ENCODE assay signal across 26 mouse cellular contexts in genomic region chr2:50524838-50525615, GRCm38 (mm10).
DNase-seq lines count a peak whose midpoint lies in the region; ATAC-seq and TF ChIP-seq lines count a peak whose summit lies in the region.
"Had no signal": no experiment of that assay in that cellular context is flagged by ENCODE, and none has a peak within 500 bp of the region (broad histone marks: within the 10 kb centered on the region; RNA-seq: fewer than 3 reads in every experiment).

No protein-coding gene starts in this region.

- no peak for ATAC-seq in forebrain, postnatal 0 days
- ATAC-seq: CD4-positive, CD25-positive, alpha-beta regulatory T cell, adult 4 months; forebrain, embryonic 15.5 days; intestine, postnatal 0 days had no signal

- peak; percentile 93 for TF ChIP-seq EP300 in MEL (IDR thresholded peaks at IDR 0.05; ENCODE audit: low read depth in 1 of 2, low read length in 2 of 2)

- TF ChIP-seq POLR2A in MEL (IDR thresholded peaks at IDR 0.05; ENCODE audit: control insufficient read depth in 1 of 2, insufficient read depth in 1 of 2, low read depth in 1 of 2, low read length in 2 of 2, poor library complexity in 1 of 2), result no peak

- no peak overlapping the region for H3K4me2 ChIP-seq in forebrain, postnatal 0 days (ENCODE audit: low read depth)
- H3K4me2 ChIP-seq: embryonic facial prominence, embryonic 12.5 days; embryonic facial prominence, embryonic 15.5 days; forebrain, embryonic 15.5 days; heart, embryonic 12.5 days; heart, embryonic 15.5 days; hindbrain, embryonic 15.5 days had no signal

- peaks cover 15 to 20% of the 10 kb centered on the region in 2 experiments for H3K4me1 ChIP-seq in MEL (ENCODE audit: control insufficient read depth in 1 of 2, insufficient read depth in 2 of 2, low read length in 2 of 2)
- H3K4me1 ChIP-seq in forebrain, postnatal 0 days (ENCODE audit: insufficient read depth), result no peaks in the 10 kb centered on the region
- H3K4me1 ChIP-seq: heart, embryonic 15.5 days had no signal

- H3K36me3 ChIP-seq in MEL (ENCODE audit: control insufficient read depth in 1 of 2, insufficient read depth in 2 of 2, low read length in 2 of 2), result peaks cover 0 to 18% of the 10 kb centered on the region in 2 experiments; a peak in 2 of 4 replicates
- no peaks in the 10 kb centered on the region for H3K36me3 ChIP-seq in forebrain, postnatal 0 days (ENCODE audit: insufficient read depth)
- H3K36me3 ChIP-seq: embryonic facial prominence, embryonic 12.5 days; embryonic facial prominence, embryonic 15.5 days; forebrain, embryonic 15.5 days; heart, embryonic 12.5 days; heart, embryonic 15.5 days; hindbrain, embryonic 15.5 days had no signal

- no peak overlapping the region for H3K4me3 ChIP-seq in MEL (ENCODE audit: control insufficient read depth in 1 of 2, insufficient read depth in 1 of 2, low read depth in 2 of 2, low read length in 2 of 2)
- H3K4me3 ChIP-seq in forebrain, postnatal 0 days (ENCODE audit: low read depth, low read length), result no peak overlapping the region
- H3K4me3 ChIP-seq: embryonic facial prominence, embryonic 12.5 days; embryonic facial prominence, embryonic 15.5 days; forebrain, embryonic 15.5 days; heart, embryonic 12.5 days; heart, embryonic 15.5 days; hindbrain, embryonic 15.5 days had no signal

- 90% methylated on average over 10 of the region's 10 CpGs for WGBS in forebrain, postnatal 0 days

- H3K9ac ChIP-seq in MEL (ENCODE audit: control insufficient read depth, low read depth, low read length, poor library complexity, severe bottlenecking), result no peak overlapping the region
- H3K9ac ChIP-seq in forebrain, postnatal 0 days, result no peak overlapping the region
- H3K9ac ChIP-seq: embryonic facial prominence, embryonic 12.5 days; embryonic facial prominence, embryonic 15.5 days; forebrain, embryonic 15.5 days; heart, embryonic 12.5 days; heart, embryonic 15.5 days; hindbrain, embryonic 15.5 days had no signal

- DNase-seq in ES-CJ7 (ENCODE audit: low read depth, low spot score) (peak; percentile 70), MEL (ENCODE audit: low read depth, low spot score) (peak; percentile 77), ZHBTc4 (ENCODE audit: low read depth, low spot score) (peak; percentile 63), MN1 (ENCODE audit: low spot score) (no peak)
- DNase-seq in gastrocnemius, postnatal 4 days (ENCODE audit: low spot score in 2 of 2), result no peak
- no peak for DNase-seq in forebrain, postnatal 0 days
- DNase-seq: adrenal gland, adult 2 months; adrenal gland, postnatal 14 days; cerebellum, adult 11 months; cerebellum, adult 8-10 months; cerebellum, postnatal 10 days; cerebellum, postnatal 36 days; gastrocnemius, postnatal 10 days; gastrocnemius, postnatal 36 days; heart, adult 18-20 months; heart, postnatal 10 days; heart, postnatal 36 days; kidney, adult 2 months had no signal

- H3K27ac ChIP-seq in MEL (ENCODE audit: control insufficient read depth, low read depth, low read length), result peak overlapping the region; percentile 50; the same call in 1 of the 2 replicates
- no peak overlapping the region for H3K27ac ChIP-seq in forebrain, postnatal 0 days (ENCODE audit: low read depth, low read length)
- H3K27ac ChIP-seq: embryonic facial prominence, embryonic 12.5 days; embryonic facial prominence, embryonic 15.5 days; forebrain, embryonic 15.5 days; heart, embryonic 15.5 days; hindbrain, embryonic 15.5 days had no signal

- TF ChIP-seq RAD21 in MEL (IDR thresholded peaks at IDR 0.05; ENCODE audit: low read depth, low read length), result no peak

- TF ChIP-seq CTCF in MEL (IDR thresholded peaks at IDR 0.05 in 2 of 3, conservative IDR thresholded peaks at IDR 0.05 in 1 of 3; ENCODE audit: control insufficient read depth in 1 of 3, insufficient read depth in 1 of 3, low read depth in 2 of 3, low read length in 3 of 3, poor library complexity in 1 of 3, severe bottlenecking in 1 of 3), result no peak
- TF ChIP-seq CTCF in forebrain, postnatal 0 days (IDR thresholded peaks at IDR 0.05; ENCODE audit: low read depth), result no peak

- H3K27me3 ChIP-seq in MEL (ENCODE audit: control insufficient read depth in 1 of 2, insufficient read depth in 2 of 2, low read length in 2 of 2), result no peaks in the 10 kb centered on the region
- H3K27me3 ChIP-seq in forebrain, postnatal 0 days (ENCODE audit: insufficient read depth, low read length), result no peaks in the 10 kb centered on the region
- H3K27me3 ChIP-seq: embryonic facial prominence, embryonic 12.5 days; embryonic facial prominence, embryonic 15.5 days; forebrain, embryonic 15.5 days; heart, embryonic 12.5 days; heart, embryonic 15.5 days; hindbrain, embryonic 15.5 days had no signal

- no peaks in the 10 kb centered on the region for H3K9me3 ChIP-seq in MEL (replicated peaks; ENCODE audit: insufficient read depth, low read length)
- no peaks in the 10 kb centered on the region for H3K9me3 ChIP-seq in forebrain, postnatal 0 days (ENCODE audit: low read length)
- H3K9me3 ChIP-seq: embryonic facial prominence, embryonic 12.5 days; embryonic facial prominence, embryonic 15.5 days; forebrain, embryonic 15.5 days; heart, embryonic 12.5 days; heart, embryonic 15.5 days; hindbrain, embryonic 15.5 days had no signal

- H3K79me2 ChIP-seq in MEL (ENCODE audit: control insufficient read depth, insufficient read depth, low read length, poor library complexity), result no peaks in the 10 kb centered on the region

TF ChIP-seq in MEL, 35 proteins besides CTCF, POLR2A, EP300 and RAD21:
- TF ChIP-seq TAL1 (IDR thresholded peaks at IDR 0.05; ENCODE audit: low read length), result peak; percentile 72
- no peak for TF ChIP-seq GABPA (IDR thresholded peaks at IDR 0.05; ENCODE audit: low read depth, low read length)
- no peak for TF ChIP-seq NELFE (IDR thresholded peaks at IDR 0.05; ENCODE audit: low read depth, low read length)
- TF ChIP-seq CHD1 (IDR thresholded peaks at IDR 0.05; ENCODE audit: low read depth, low read length), result no peak
- no peak for TF ChIP-seq ZMIZ1 (IDR thresholded peaks at IDR 0.05; ENCODE audit: low read depth, low read length)
- TF ChIP-seq CHD2 (IDR thresholded peaks at IDR 0.05; ENCODE audit: low read length), result no peak
- TF ChIP-seq MYB (IDR thresholded peaks at IDR 0.05; ENCODE audit: low read depth, low read length), result peak; percentile 76
- peak; percentile 81 for TF ChIP-seq BHLHE40 (IDR thresholded peaks at IDR 0.05; ENCODE audit: borderline replicate concordance, low read depth, low read length)
- TF ChIP-seq MEF2A (IDR thresholded peaks at IDR 0.05; ENCODE audit: extremely low read depth, insufficient replicate concordance, low read depth, low read length, poor library complexity, severe bottlenecking), result peak; percentile 54; the same call in 1 of the 2 replicates
- TF ChIP-seq RCOR1 (IDR thresholded peaks at IDR 0.05; ENCODE audit: low read depth, low read length), result peak; percentile 81
- TF ChIP-seq MYC (IDR thresholded peaks at IDR 0.05; ENCODE audit: low read depth, low read length), result peak; percentile 43; the same call in 1 of the 2 replicates
- no peak for TF ChIP-seq USF2 (IDR thresholded peaks at IDR 0.05; ENCODE audit: borderline replicate concordance in 1 of 2, insufficient read depth in 1 of 2, low read depth in 1 of 2, low read length in 2 of 2)
- TF ChIP-seq KAT2A (conservative IDR thresholded peaks at IDR 0.05; ENCODE audit: low read depth, low read length), result no peak
- TF ChIP-seq ETS1 (IDR thresholded peaks at IDR 0.05; ENCODE audit: low read depth, low read length), result peak; percentile 63
- TF ChIP-seq TCF12 (IDR thresholded peaks at IDR 0.05; ENCODE audit: low read depth, low read length), result peak; percentile 92
- TF ChIP-seq GATA1 (IDR thresholded peaks at IDR 0.05; ENCODE audit: low read depth, low read length), result peak; percentile 83

Comparison
In these comparisons a context has a peak if more than half of its experiments do, and no peak if none do; other contexts are left out.
1. DNase-seq: peak in ES-CJ7 (single experiment), MEL (single experiment) and ZHBTc4 (single experiment); none in MN1 (single experiment), gastrocnemius, postnatal 4 days (0 of 2) and forebrain, postnatal 0 days (single experiment).